Mouse (Mus musculus) gonadal fat pad, adult 2 months (tissue): ENCODE data around the gene BC016579. TPM values are rescaled to one million over a fixed set of nuclear protein-coding genes. Genes with fewer than 3 reads are reported as not detected.

Experiments used
- DNase-seq: peaks from one replicate; pipeline ENCODE4 v3.0.0-alpha.2; 2012; ENCODE audit warnings: low read depth
- polyA plus RNA-seq: library from polyadenylated mRNA; depleted of rRNA; stranded (reverse); fragments of >200 nt; gene quantifications from 2 replicates; pipeline ENCODE4 v1.2.3, GENCODE M21; 2012; rRNA removed

BC016579 gene
- polyA plus RNA-seq = 0.34 and 0.39 TPM in 2 replicates

- no peak for DNase-seq
Measured at GRCm38 (mm10) chr16:45653934-45654332, at the start of gene BC016579. BC016579 (minus strand) TSS chr16:45654068.

- DNase-seq = no peak
Measured at GRCm38 (mm10) chr16:45699301-45699700, 45.4 kb upstream of the BC016579 start.

- DNase-seq = no peak
Measured at GRCm38 (mm10) chr16:45697996-45698395, 44.1 kb upstream of the BC016579 start.

GRCm38 (mm10) chr16:45695445-45696160 is 41.7 kb upstream of the BC016579 start:
- DNase-seq = no peak

GRCm38 (mm10) chr16:45693558-45693957 is 39.7 kb upstream of the BC016579 start, which contains the start of gene Tmprss7:
Tmprss7 (minus strand) TSS chr16:45693658.
- DNase-seq = no peak

GRCm38 (mm10) chr16:45692851-45693250 is 39.0 kb upstream of the BC016579 start:
- DNase-seq = no peak

GRCm38 (mm10) chr16:45690178-45690577 is 36.3 kb upstream of the BC016579 start:
- DNase-seq = no peak

- no peak for DNase-seq
Measured at GRCm38 (mm10) chr16:45686833-45687232, 33.0 kb upstream of the BC016579 start.

GRCm38 (mm10) chr16:45685295-45685694 is 31.4 kb upstream of the BC016579 start:
- no peak for DNase-seq

- DNase-seq = no peak
Measured at GRCm38 (mm10) chr16:45684815-45685214, 30.9 kb upstream of the BC016579 start.

- DNase-seq = no peak
Measured at GRCm38 (mm10) chr16:45676462-45676861, 22.6 kb upstream of the BC016579 start.

- no peak for DNase-seq
Measured at GRCm38 (mm10) chr16:45670005-45670404, 16.1 kb upstream of the BC016579 start.

- no peak for DNase-seq
Measured at GRCm38 (mm10) chr16:45668178-45668577, 14.3 kb upstream of the BC016579 start.

GRCm38 (mm10) chr16:45666136-45666535 is 12.3 kb upstream of the BC016579 start:
- no peak for DNase-seq

- no peak for DNase-seq
Measured at GRCm38 (mm10) chr16:45662381-45662780, 8.5 kb upstream of the BC016579 start.

- no peak for DNase-seq
Measured at GRCm38 (mm10) chr16:45659596-45659995, 5.7 kb upstream of the BC016579 start.

- DNase-seq = no peak
Measured at GRCm38 (mm10) chr16:45658248-45658647, 4.4 kb upstream of the BC016579 start.

- no peak for DNase-seq
Measured at GRCm38 (mm10) chr16:45657574-45658159, 3.8 kb upstream of the BC016579 start.

- no peak for DNase-seq
Measured at GRCm38 (mm10) chr16:45654465-45654864, 597 bp upstream of the BC016579 start.

- DNase-seq = no peak
Measured at GRCm38 (mm10) chr16:45653009-45653933, 597 bp downstream of the BC016579 start.

- DNase-seq = no peak
Measured at GRCm38 (mm10) chr16:45651497-45651896, 2.4 kb downstream of the BC016579 start.

GRCm38 (mm10) chr16:45644380-45644779 is 9.5 kb downstream of the BC016579 start:
- DNase-seq = no peak
